Mouse (Mus musculus): ENCODE data around the gene Bricd5.
A peak's percentile ranks its signal among the peaks of the same experiment; 100 is the strongest.

Gene Bricd5

DNA sequence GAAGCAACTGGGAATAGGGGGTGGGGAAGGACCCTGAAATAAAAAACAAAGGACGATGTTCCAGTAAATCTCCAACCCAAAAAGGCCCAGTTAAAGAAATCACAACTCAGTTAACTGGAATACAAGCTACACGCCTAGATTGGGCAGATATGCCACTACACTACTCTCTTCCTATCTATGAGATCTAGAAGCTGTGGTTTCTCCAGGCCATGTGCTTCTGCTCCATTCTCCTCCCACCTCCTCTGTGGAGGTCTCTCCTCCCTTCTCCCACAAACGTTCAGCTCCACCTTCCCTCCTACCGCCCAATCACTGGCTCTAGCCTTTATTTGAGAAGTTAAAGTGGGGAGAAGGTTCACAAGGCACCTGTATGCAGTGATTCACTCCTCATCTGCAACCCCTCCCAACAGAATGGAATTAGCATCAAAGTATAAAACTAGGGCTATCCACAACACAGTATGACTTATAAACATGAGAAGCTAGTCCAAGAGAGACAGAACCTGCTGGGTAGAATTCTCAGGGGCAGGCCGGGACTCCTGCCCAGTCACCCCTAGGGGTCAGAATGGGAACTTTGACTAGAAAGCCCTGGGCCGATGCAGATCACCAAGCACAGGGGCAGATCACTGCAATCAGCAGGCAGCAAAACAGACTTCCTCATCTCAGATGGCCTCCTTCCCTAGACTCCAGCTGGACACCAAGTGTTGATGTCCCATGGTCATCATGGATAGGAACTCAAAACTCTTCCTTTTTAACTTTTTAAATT lies 10.1 kb upstream of the Bricd5 start:
- no peak for DNase-seq

GRCm38 (mm10) chr17:24468636-24469246 lies 4.9 kb upstream of the Bricd5 start:
- DNase-seq: no peak

- DNase-seq: no peak
Observed at GRCm38 (mm10) chr17:24469336-24469909, 4.3 kb upstream of the Bricd5 start.

DNA sequence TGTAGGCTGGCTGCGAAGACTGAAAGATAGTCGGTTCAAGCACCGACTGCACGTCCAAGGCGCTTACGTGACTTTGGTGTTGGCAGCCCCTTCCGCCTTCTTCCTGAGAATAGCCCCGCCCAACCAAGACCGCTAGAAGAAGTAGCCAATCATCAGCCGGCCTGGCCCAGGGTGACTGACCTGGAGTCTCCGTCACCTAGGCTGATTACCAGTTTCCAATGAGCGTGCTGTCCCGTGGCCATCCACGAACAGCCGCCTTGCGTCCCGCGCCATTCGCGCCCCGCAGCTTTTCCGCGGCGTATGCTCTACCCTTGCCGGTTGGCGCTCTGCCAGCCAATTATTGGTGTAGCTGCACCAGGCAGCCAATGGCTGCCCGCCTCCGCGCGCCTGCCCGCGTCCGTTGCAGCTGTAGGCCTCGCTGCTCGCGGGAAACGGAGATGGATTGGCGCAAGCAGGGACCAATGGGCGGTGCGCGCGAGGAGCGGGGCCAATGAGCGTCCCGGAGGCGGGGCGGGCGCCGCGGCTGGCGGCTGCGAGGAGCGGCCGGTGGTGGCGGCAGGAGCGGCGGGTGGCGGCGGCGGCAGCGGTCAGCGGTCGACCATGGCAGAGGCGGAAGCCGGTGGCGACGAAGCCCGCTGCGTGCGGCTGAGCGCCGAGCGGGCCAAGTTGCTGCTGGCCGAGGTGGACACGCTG lies 3.6 kb upstream of the Bricd5 start, which contains the start of the genes E4f1 and Pgp:
E4f1 (minus strand) TSS at position 404 of the 693 bp plus-strand sequence.
Pgp (plus strand) TSS at position 483 of the 693 bp plus-strand sequence.
- DNase-seq: peak; percentile 99

DNA sequence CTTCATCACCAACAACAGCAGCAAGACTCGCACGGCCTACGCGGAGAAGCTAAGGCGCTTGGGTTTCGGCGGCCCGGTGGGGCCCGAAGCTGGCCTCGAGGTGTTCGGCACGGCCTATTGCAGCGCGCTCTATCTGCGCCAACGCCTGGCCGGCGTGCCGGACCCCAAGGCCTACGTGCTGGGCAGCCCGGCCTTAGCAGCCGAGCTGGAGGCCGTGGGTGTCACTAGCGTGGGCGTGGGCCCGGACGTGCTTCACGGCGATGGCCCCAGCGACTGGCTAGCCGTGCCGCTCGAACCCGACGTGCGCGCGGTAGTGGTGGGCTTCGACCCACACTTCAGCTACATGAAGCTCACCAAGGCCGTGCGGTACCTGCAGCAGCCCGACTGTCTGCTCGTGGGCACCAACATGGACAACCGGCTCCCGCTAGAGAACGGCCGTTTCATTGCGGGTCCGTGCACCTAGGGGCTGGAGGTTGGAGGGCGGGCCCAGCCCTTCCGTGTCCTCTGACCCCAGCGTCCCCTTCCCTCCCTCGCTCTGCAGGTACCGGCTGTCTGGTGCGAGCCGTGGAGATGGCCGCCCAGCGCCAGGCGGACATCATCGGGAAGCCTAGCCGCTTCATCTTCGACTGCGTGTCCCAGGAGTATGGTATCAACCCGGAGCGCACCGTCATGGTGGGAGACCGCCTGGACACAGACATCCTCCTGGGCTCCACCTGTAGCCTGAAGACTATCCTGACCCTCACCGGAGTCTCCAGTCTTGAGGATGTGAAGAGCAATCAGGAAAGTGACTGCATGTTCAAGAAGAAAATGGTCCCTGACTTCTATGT lies 2.8 kb upstream of the Bricd5 start:
- DNase-seq: no peak

GRCm38 (mm10) chr17:24472512-24472911 lies 1.2 kb upstream of the Bricd5 start:
- DNase-seq: no peak

DNA sequence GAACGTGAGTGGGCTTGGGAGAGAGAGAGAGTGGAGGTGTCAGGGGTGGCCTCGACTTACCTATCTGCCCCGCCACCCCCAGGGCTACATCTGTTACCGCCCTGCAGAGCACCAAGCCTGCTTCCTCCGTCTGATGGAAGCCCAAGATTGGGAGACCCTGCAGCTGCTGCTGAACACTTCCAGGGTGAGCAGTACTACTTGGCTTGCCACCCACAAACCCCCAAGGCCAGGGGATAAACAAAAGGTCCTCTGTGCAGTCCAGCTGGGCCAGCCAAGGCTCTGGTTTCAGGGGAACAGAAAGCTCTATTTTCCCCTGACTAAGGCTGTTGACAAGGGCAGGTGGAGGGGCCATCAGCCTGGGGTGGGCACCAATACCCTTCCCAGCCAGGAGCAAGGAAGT lies 873 bp downstream of the Bricd5 start:
- DNase-seq: no peak

DNA sequence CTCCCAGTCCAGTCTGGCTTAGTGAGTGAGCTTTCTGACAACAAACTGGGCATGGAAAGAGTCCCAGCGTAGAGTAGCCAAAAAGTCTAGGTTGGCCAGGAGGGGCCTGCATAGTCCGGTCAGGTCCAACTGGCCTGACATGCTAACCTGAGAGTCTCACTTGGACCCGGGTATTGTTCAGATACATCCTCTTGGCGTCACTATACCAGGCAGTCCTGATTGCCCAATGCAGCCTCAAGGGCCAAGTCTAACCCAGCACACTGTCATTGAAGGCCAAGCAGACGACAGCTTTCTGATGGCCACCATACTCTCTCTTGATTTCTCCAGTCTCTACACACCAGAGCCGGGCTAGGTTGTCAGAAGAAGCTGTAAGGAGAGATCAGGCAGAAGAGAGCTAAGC lies 1.9 kb downstream of the Bricd5 start:
- DNase-seq: no peak

DNA sequence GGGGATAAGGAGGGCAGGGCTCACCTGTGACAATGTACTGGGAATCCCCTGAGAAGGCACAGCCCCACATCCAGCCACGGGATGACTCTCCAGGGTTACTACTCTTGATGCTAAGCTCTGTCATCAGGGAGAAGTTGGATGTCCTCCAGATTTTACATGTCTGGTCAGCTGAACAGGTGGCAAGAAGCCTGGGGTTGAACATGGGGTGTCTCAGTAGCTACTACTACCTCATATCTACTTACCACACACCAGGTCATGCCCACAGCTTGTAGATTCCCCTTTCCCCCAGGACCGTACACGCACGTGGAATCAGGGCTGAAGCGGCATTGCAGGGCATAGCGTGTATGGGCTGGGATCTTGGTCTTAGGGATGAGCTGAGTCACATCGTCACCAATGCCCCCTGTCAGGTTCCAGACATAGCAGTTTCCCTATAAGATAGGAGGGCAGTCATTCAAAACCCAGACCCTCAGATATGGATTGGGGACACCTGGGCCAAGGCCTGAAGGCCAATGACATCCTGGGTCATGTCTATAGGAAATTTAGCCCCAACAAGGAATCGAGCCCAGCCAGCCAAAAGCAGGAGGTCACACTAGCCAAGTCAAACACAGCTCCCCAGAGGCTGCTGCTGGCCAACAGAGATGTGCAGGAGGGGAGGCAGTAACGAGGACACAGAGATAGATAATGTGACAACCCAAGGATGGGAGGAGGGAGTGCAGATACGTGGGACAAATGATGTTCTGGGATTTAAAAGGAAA lies 2.5 kb downstream of the Bricd5 start:
- no peak for DNase-seq

DNA sequence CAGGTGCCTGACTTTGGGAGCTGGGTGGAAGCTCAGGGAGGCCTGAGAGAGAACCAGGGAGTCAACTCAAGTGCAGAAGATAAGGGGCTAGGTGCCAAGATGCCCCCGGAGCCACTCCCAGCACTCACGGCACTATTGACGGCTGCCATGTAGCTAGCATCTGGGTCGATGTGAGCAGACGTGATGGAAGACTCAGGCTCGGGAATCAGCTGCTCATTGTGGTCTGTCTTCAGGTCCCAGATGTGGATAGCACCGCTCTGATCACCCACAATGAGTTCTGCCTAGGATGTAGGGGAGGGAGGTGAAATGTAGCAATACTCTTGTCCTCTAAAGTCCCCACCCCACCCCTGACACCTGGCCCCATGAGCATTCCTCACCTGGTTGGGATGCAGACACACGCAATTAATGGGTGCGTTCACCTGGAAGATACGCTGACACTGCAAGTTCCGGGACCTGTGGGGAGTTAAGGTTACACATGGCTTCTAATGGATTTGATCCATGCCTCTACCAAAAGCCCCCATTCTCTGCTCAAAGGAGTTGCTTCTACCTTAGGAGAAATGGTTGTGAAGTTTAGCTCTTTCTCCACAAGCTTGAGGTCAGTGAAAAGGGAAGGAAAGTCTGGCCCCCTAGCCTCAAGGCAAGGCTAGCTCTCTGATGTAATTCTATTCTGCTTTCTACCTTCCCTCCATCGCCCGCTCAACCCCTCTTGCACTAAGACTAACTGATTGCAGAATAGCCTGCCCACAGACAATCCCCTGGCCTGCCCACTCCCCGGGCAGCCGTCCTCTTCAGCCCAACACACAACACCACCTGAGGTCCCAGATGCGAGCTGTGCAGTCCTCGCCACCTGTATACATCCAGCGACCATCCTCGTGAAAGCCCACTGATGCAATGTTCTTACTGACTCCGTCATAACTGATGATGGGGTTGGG lies 3.6 kb downstream of the Bricd5 start:
- DNase-seq: no peak

GRCm38 (mm10) chr17:24477985-24478600 lies 4.4 kb downstream of the Bricd5 start:
- no peak for DNase-seq

DNA sequence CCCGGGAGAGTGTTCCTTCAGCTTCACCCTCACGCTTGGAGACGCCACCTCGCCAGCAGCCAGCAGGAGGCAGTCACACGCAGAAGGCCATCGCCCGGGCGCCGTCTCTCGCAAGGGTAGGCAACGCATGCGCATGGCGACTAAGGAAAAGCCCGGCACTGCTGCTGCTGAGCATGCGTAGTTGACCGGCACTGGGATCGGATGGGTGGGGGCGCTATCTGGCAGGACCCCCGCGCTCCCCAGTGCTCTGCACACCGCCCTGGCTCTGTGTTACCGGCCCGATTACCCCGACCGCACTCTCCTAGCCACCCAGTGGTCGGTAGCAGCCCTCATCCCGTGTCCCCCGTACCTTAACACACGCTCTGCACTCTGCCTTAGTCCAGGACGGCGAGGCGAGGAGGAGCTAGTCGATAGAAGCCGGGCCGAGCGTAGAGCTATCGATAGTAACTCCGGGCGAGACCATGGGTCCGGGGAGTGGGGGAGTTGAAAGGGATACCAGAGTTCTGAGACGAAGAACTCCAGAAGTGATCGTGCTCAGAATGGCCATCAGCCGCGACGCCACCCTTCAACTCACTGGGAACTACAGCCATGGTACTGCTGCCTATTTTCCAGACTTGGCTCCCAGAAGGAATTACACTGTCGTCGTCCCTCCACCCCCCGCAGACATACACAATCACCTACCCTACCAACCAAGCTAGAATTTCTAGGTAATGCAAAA lies 5.1 kb downstream of the Bricd5 start, which contains the start of gene Mlst8:
Mlst8 (minus strand) TSS at position 416 of the 718 bp plus-strand sequence.
- peak; percentile 97 for DNase-seq

- DNase-seq: no peak
Observed at GRCm38 (mm10) chr17:24479431-24479830, 5.7 kb downstream of the Bricd5 start.

GRCm38 (mm10) chr17:24480201-24480826 lies 6.6 kb downstream of the Bricd5 start:
- DNase-seq: no peak

DNA sequence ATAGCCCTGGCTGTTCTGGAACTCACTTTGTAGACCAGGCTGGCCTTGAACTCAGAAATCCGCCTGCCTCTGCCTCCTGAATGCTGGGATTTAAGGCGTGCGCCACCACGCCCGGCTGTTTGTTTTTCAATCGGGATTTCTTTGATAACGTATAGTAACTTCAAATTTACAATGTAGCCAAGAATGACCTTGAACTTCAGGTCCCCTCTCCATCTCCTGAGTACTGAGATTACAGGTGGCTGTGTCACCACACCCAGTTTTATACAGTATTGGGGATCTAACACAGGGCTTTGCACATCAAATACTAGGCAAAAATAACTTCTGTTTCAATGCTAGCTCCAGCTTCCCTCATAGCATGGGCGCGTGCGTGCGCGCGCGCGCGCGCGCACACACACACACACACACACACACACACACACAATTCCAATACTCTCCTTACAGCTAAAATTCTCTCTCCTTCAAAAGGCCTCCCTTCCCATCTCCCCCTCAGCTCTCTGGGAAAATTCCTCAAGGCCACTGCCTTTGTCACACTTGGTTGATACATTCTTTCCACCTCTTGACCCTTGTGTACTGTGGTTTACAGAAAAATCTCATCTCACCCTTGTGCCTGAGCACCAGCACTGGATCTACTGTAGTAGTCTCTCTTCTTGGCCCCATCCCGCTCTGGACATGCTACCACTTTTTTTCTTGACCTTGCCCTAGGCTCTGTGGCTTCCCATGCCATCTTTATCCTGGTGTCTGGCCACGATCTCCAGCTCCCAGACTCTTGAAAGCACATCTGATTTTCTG lies 7.5 kb downstream of the Bricd5 start:
- no peak for DNase-seq

GRCm38 (mm10) chr17:24483495-24483894 lies 9.8 kb downstream of the Bricd5 start:
- DNase-seq: no peak

DNA sequence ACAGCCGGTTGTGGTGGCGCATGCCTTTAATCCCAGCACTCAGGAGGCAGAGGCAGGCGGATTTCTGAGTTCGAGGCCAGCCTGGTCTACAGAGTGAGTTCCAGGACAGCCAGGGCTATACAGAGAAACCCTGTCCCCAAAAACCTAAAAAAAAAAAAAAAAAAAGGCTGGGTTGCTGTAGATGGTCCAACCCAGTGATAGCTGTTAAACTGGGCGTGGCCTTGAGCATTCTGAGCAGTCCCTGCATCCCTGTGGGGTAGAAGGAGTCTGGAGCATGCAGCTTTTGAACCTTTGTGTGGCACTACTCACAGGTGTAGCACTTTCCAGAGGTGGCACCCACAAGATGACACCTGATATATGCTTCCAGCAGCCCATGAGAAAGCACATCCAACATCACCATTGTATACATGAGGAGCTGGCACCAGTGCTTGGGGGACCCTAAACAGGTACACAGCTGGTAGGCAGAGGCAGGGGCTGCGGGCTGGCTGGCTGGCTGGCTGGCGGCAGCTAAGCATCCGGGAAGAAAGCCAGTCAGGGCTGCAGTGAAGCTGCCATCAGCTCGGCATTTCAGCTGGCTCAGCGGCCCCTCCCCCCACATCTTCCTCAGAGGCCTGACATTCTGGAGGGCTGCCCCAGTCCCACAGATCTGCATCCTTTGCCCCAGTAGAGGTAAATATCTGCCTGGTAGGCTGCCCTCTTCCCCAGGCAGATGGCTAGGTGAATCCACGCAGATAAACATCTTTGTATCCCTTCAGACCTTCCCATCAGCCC lies 11.6 kb downstream of the Bricd5 start:
- DNase-seq: no peak
